Mouse (Mus musculus) erythroblast, embryonic 14.5 days (primary cell): ENCODE measurements around the gene Rnaseh1.

Experiments
- GATA1 ChIP-seq: IDR thresholded peaks from 2 replicates; pipeline ENCODE4 v1.6.1; 2012; ENCODE audit warnings: low read length, inconsistent platforms, mixed read lengths
- TAL1 ChIP-seq: IDR thresholded peaks from 3 replicates; pipeline ENCODE4 v1.6.1; 2012; ENCODE audit warnings: low read length, inconsistent platforms, mixed read lengths

- TF ChIP-seq GATA1 (no peak), TAL1 (no peak)
Observed at GRCm38 (mm10) chr12:28704381-28704780, 55.0 kb downstream of the Rnaseh1 start.
